ENCODE assay signal across 21 mouse cellular contexts in the genomic region with DNA sequence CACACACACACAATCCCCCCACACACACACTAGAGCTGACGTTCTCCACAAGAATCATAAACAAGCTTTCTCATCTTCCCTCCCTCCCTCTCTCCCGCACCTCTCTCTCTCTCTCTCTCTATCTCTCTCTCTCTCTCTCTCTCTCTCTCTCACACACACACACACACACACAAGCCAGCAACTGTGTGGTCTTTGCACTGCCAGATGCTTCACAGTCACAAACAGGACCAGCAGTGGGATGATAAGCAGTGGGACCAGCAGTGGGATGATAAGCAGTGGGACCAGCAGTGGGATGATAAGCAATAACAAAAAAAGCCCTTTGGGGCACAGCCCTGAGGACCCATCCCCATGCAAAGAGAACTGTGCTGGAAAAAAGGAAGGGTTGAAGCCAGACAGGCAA. TPM values are rescaled to one million over a fixed set of nuclear protein-coding genes. Genes with fewer than 3 reads are reported as not detected.
DNase-seq lines count a peak whose midpoint lies in the region; ATAC-seq and TF ChIP-seq lines count a peak whose summit lies in the region.
"Had no signal": no experiment of that assay in that cellular context is flagged by ENCODE, and none has a peak within 500 bp of the region (broad histone marks: within the 10 kb centered on the region; RNA-seq: fewer than 3 reads in every experiment).

No protein-coding gene starts in this region.

- no peak for TF ChIP-seq CTCF in G1E (IDR thresholded peaks at IDR 0.05; ENCODE audit: low read depth, low read length)

- peak; percentile 82 for DNase-seq in heart, embryonic 10.5 days (ENCODE audit: low spot score)
- DNase-seq in heart, adult 9 months (ENCODE audit: low spot score in 2 of 2) = no peak
- no peak for DNase-seq in G1E (ENCODE audit: low spot score)
- peak; percentile 60 for DNase-seq in liver
- DNase-seq in ovary, postnatal 10 days (ENCODE audit: low spot score) = no peak
- DNase-seq in urinary bladder, postnatal 25 days (ENCODE audit: low spot score) = no peak
- DNase-seq in gastrocnemius, postnatal 4 days (ENCODE audit: low spot score in 2 of 2) = no peak
- DNase-seq: adrenal gland, adult 2 months; cerebellum, adult 18-20 months; gastrocnemius, postnatal 25 days; layer of hippocampus, postnatal 36 days; lung, postnatal 36 days; right cerebral cortex, postnatal 14 days had no signal

- ATAC-seq in G1E (ENCODE audit: extremely low read depth, insufficient number of reproducible peaks, low FRiP score, poor library complexity, severe bottlenecking) = peak; percentile 88
- peak; percentile 35; the same call in 1 of the 2 replicates for ATAC-seq in megakaryocyte, adult 5-6 weeks (ENCODE audit: poor library complexity, severe bottlenecking)
- ATAC-seq: CD4-positive, CD25-positive, alpha-beta regulatory T cell, adult 4 months had no signal

- no peak overlapping the region for H3K27ac ChIP-seq in heart, embryonic 10.5 days
- H3K27ac ChIP-seq: embryonic facial prominence, embryonic 13.5 days; forebrain, embryonic 10.5 days; heart, embryonic 15.5 days; hindbrain, embryonic 10.5 days; midbrain, embryonic 12.5 days; neural tube, embryonic 13.5 days had no signal

- no peaks in the 10 kb centered on the region; the same call in 1 of the 2 replicates for H3K27me3 ChIP-seq in heart, embryonic 10.5 days (ENCODE audit: insufficient read depth, poor library complexity, severe bottlenecking)
- H3K27me3 ChIP-seq in G1E (ENCODE audit: insufficient read depth, low read length) = no peaks in the 10 kb centered on the region
- H3K27me3 ChIP-seq: heart, embryonic 15.5 days; midbrain, embryonic 12.5 days had no signal

- no peaks in the 10 kb centered on the region for H3K4me1 ChIP-seq in heart, embryonic 10.5 days
- H3K4me1 ChIP-seq in G1E (ENCODE audit: insufficient read depth, low read depth, low read length) = peaks cover 37% of the 10 kb centered on the region
- H3K4me1 ChIP-seq: embryonic facial prominence, embryonic 13.5 days; forebrain, embryonic 10.5 days; heart, embryonic 15.5 days; hindbrain, embryonic 10.5 days; midbrain, embryonic 12.5 days; neural tube, embryonic 13.5 days had no signal

- H3K36me3 ChIP-seq in heart, embryonic 10.5 days = no peaks in the 10 kb centered on the region
- H3K36me3 ChIP-seq in G1E (replicated peaks) = no peaks in the 10 kb centered on the region
- H3K36me3 ChIP-seq: embryonic facial prominence, embryonic 13.5 days; forebrain, embryonic 10.5 days; heart, embryonic 15.5 days; hindbrain, embryonic 10.5 days; midbrain, embryonic 12.5 days; neural tube, embryonic 13.5 days had no signal

- H3K9me3 ChIP-seq in heart, embryonic 10.5 days = no peaks in the 10 kb centered on the region
- 0 out of 2 replicates have a peak, but pooled peaks cover 2% of the 10 kb centered on the region for H3K9me3 ChIP-seq in G1E (replicated peaks)
- H3K9me3 ChIP-seq: embryonic facial prominence, embryonic 13.5 days; forebrain, embryonic 10.5 days; heart, embryonic 15.5 days; hindbrain, embryonic 10.5 days; midbrain, embryonic 12.5 days; neural tube, embryonic 13.5 days had no signal

- WGBS in heart, embryonic 10.5 days = 69% methylated on average over 2 of the region's 2 CpGs

- no peak overlapping the region for H3K4me3 ChIP-seq in heart, embryonic 10.5 days
- no peak overlapping the region; the same call in 1 of the 2 replicates for H3K4me3 ChIP-seq in G1E (ENCODE audit: low read depth, low read length)
- H3K4me3 ChIP-seq: embryonic facial prominence, embryonic 13.5 days; forebrain, embryonic 10.5 days; heart, embryonic 15.5 days; hindbrain, embryonic 10.5 days; midbrain, embryonic 12.5 days; neural tube, embryonic 13.5 days had no signal

RNA-seq across cellular contexts. Expression of gene Reps2, which starts 35.4 kb away (rescaled TPM):
- 0.25 and 0.29 TPM in 2 replicates for polyA plus RNA-seq in heart, embryonic 10.5 days (2016; fragmentation: Nextera tagmentation; extraction: Ambion mirVana)
- total RNA-seq in G1E (2014; fragmentation: Nextera tagmentation) = 18.3 and 19.5 TPM in 2 replicates
- total RNA-seq in G1E (2017) = 11.3 and 11.8 TPM in 2 replicates
- 0.40 TPM in 2 replicates for polyA plus RNA-seq in G1E (2012)
- total RNA-seq in megakaryocyte, adult 5-6 weeks (2015) = 2.1 and 3.3 TPM in 2 replicates
- total RNA-seq in megakaryocyte, adult 5-6 weeks (2017) = 1.4 and 2.2 TPM in 2 replicates
- total RNA-seq in gastrocnemius, postnatal 4 days (2021) = 1 to 10 TPM; 7.7 to 9.2 TPM
- polyA plus RNA-seq: CD4-positive, CD25-positive, alpha-beta regulatory T cell, adult 4 months had no signal

Comparison
In these comparisons a context has a peak if more than half of its experiments do, and no peak if none do; other contexts are left out.
1. DNase-seq: peak in heart, embryonic 10.5 days (single experiment) and liver (single experiment); none in heart, adult 9 months (0 of 2), G1E (single experiment), ovary, postnatal 10 days (single experiment), urinary bladder, postnatal 25 days (single experiment) and gastrocnemius, postnatal 4 days (0 of 2).